Mouse (Mus musculus) lung, embryonic 15.5 days (tissue): Measurements from ENCODE around the gene Myo1d. TPM values are rescaled to one million over a fixed set of nuclear protein-coding genes. Genes with fewer than 3 reads are reported as not detected.
A peak's percentile ranks its signal among the peaks of the same experiment; 100 is the strongest.

Experiments
- ATAC-seq: fragments of 200-750 bp; cut with Nextera tagmentation; 2 replicates; pipeline ENCODE4 v1.8.0; 2017; ENCODE audit warnings: moderate number of reproducible peaks, borderline replicate concordance; ENCODE audit not compliant: low FRiP score, low TSS enrichment; ENCODE audit errors: extremely low read depth
- H3K27ac ChIP-seq: fragments of 300-500 bp; sonication (generic); 2 replicates; pipeline ENCODE4 v1.5.1; 2015; ENCODE audit warnings: moderate library complexity, mild to moderate bottlenecking, inconsistent platforms
- H3K27me3 ChIP-seq: fragments of 300-500 bp; sonication (generic); 2 replicates; pipeline ENCODE4 v1.6.1; 2015; ENCODE audit warnings: inconsistent platforms
- H3K36me3 ChIP-seq: fragments of 300-500 bp; sonication (generic); 2 replicates; pipeline ENCODE4 v1.6.1; 2015; ENCODE audit warnings: inconsistent platforms
- H3K4me1 ChIP-seq: fragments of 300-500 bp; sonication (generic); 2 replicates; pipeline ENCODE4 v1.6.1; 2015; ENCODE audit warnings: inconsistent platforms
- H3K4me2 ChIP-seq: fragments of 300-500 bp; sonication (generic); 2 replicates; pipeline ENCODE4 v1.6.1; 2015; ENCODE audit warnings: inconsistent platforms, mild to moderate bottlenecking, moderate library complexity
- H3K4me3 ChIP-seq: fragments of 300-500 bp; sonication (generic); 2 replicates; pipeline ENCODE4 v1.5.1; 2015; ENCODE audit warnings: mild to moderate bottlenecking, inconsistent platforms
- H3K9ac ChIP-seq: fragments of 300-500 bp; sonication (generic); 2 replicates; pipeline ENCODE4 v1.6.1; 2015; ENCODE audit warnings: inconsistent platforms
- H3K9me3 ChIP-seq: fragments of 300-500 bp; sonication (generic); 2 replicates; pipeline ENCODE4 v1.6.1; 2016; ENCODE audit warnings: inconsistent platforms
- WGBS: fragments of 180-500 bp; shearing (Covaris S2); methylation state at CpG from one replicate; pipeline ENCODE4 v1.1.7; 2015; 5-methylcytosine and 5-hydroxymethylcytosine counted together
- polyA plus RNA-seq: library from polyadenylated mRNA; unstranded; fragments of >200 nt; fragmentation: Nextera tagmentation; extraction: Ambion mirVana; gene quantifications from 2 replicates; pipeline ENCODE4 v1.2.1, GENCODE M21; 2015

The Myo1d gene
- polyA plus RNA-seq, 1 experiment from 2014 or later, result 18.8 TPM

DNA sequence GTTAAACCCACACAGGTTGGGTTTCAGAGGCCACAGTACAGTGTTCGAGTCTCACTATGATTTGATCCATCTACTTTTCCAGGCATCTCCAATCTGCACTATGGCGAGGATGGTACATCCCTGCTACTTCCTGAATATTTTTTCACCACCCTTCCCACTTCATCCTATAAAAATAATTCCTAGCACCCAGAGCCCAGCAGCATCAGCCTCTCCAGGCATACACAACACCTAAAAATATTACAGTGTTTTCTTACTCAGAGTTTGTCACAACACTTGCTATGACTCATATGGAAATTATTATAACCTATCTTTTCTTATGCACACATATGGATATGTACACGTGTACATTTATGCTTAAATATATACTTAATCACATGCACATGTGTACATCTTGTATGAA is 115.6 kb downstream of the Myo1d start:
- no peak overlapping the region for H3K9ac ChIP-seq
- H3K4me1 ChIP-seq, result no peaks in the 10 kb centered on the region
- no peak overlapping the region for H3K4me3 ChIP-seq
- no peak overlapping the region for H3K4me2 ChIP-seq
- H3K36me3 ChIP-seq, result no peaks in the 10 kb centered on the region
- 80% methylated on average over 3 of the region's 3 CpGs for WGBS
- no peaks in the 10 kb centered on the region for H3K27me3 ChIP-seq
- ATAC-seq, result no peak
- no peak overlapping the region for H3K27ac ChIP-seq
- no peaks in the 10 kb centered on the region for H3K9me3 ChIP-seq

DNA sequence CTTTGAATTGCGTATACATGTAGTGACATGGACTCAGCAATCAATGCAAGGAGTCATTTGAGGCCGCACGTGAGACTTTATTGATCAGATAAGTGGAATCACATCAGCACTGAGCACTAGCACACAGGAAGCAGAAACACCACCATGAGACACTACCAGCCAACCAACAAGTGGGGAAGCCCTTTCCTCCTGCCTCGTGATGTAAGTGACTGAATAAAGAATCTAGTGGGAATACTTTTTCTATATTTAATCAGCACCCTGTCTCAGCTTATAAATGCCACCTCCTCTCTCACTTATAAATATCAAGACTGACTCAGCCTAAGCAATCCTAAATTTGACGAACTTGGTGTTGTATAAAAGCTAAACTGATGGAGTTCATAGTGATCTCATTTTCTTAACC is 134.7 kb downstream of the Myo1d start:
- no peak overlapping the region for H3K27ac ChIP-seq
- no peak overlapping the region for H3K9ac ChIP-seq
- no peak overlapping the region for H3K4me3 ChIP-seq
- no peaks in the 10 kb centered on the region for H3K4me1 ChIP-seq
- 84% methylated on average over 5 of the region's 5 CpGs for WGBS
- no peaks in the 10 kb centered on the region for H3K27me3 ChIP-seq
- no peaks in the 10 kb centered on the region for H3K36me3 ChIP-seq
- no peaks in the 10 kb centered on the region for H3K9me3 ChIP-seq
- ATAC-seq, result no peak
- no peak overlapping the region for H3K4me2 ChIP-seq

DNA sequence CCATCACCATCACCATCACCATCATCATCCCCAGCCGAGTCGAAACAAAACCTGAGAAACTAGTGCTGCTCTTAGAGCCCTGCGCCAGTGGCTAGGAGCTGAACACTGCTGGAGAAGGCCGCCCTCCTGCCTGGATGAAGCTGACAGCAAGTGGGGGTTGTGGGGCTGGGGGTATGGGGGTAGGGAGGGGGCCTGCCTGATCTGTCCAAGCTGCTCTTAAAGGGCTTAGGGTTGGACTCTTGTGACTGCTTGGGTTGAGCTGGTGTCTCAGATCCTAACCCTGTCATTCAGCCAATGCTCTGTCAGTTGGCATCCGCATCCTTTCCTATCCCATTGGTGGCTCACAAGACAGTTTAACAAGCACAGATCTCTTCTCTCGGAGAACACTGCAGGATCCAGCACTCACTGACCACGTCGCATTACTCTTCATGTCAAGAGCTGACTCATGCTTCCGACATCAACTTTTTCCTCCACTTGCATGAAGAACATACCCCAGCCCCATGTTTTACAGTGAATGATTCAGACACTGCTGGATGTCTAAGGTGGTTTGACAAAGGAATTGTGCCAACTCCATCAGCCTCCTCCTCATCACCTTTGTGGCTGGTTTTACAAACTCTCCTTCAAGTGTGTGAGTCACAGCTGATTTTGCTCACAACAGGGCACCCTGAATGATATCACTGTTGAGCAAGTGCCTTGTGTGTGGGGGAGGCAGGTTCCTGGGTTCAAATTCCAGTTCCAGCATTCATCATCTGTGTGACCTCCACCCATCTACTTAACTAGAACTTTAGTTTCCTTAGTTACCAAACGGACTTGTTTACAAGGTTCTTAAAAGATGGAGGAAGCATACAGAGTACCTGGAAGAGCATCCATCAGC is 150.6 kb downstream of the Myo1d start:
- Histone ChIP-seq H3K27me3 (no peaks in the 10 kb centered on the region), H3K4me2 (no peak overlapping the region), H3K4me1 (peaks cover 6% of the 10 kb centered on the region; the same call in 1 of the 2 replicates), H3K4me3 (no peak overlapping the region), H3K36me3 (no peaks in the 10 kb centered on the region), H3K9ac (no peak overlapping the region), H3K27ac (no peak overlapping the region), H3K9me3 (no peaks in the 10 kb centered on the region)
- ATAC-seq, result peak; percentile 52; the same call in 1 of the 2 replicates
- WGBS, result 56% methylated on average over 10 of the region's 10 CpGs

DNA sequence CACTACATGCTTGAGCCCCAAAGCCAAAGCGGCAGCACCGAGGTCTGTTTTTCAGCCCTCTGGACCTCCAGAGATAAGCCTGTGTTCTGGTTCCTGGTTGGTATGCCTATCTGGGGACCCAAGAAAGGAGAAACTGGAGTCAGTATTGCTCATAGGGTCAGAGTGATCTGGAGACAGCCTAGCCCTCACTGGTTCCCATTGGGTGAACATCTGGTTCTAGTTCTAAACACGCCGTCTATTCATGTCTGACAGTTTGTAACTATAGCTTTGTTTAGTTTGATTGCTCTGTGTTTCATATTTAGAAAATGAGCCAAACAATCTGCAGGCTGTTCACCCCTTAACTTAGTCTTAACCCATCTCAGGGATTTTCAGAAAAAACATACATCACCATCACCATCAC is 151.2 kb downstream of the Myo1d start:
- H3K4me2 ChIP-seq, result no peak overlapping the region
- peak; percentile 76 for ATAC-seq
- H3K36me3 ChIP-seq, result no peaks in the 10 kb centered on the region
- no peaks in the 10 kb centered on the region for H3K27me3 ChIP-seq
- no peak overlapping the region for H3K9ac ChIP-seq
- H3K27ac ChIP-seq, result peak overlapping the region; percentile 12; the same call in 1 of the 2 replicates
- no peaks in the 10 kb centered on the region for H3K9me3 ChIP-seq
- peaks cover 6% of the 10 kb centered on the region; the same call in 1 of the 2 replicates for H3K4me1 ChIP-seq
- WGBS, result 59% methylated on average over 4 of the region's 4 CpGs
- no peak overlapping the region for H3K4me3 ChIP-seq

DNA sequence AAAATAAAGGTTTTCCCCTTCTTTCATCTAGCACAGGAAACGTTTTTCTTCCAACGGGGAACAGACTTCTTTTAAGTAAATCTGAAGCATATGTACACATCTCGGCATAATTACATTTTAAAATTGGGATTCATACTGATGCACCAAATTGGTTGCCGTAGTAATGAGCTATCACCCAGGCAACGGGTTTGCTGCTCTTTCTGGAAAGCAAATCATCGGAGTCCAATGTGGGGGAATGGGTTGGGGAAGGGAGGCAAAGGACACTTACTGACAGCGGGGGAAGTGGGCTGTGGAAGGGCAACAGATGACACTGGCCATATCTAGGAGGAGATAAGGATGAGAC is 156.8 kb downstream of the Myo1d start:
- Histone ChIP-seq H3K36me3 (no peaks in the 10 kb centered on the region), H3K4me1 (no peaks in the 10 kb centered on the region), H3K9ac (no peak overlapping the region), H3K9me3 (no peaks in the 10 kb centered on the region), H3K27ac (no peak overlapping the region), H3K4me3 (no peak overlapping the region), H3K4me2 (no peak overlapping the region), H3K27me3 (no peaks in the 10 kb centered on the region)
- 36% methylated on average over 7 of the region's 7 CpGs for WGBS
- ATAC-seq, result no peak

DNA sequence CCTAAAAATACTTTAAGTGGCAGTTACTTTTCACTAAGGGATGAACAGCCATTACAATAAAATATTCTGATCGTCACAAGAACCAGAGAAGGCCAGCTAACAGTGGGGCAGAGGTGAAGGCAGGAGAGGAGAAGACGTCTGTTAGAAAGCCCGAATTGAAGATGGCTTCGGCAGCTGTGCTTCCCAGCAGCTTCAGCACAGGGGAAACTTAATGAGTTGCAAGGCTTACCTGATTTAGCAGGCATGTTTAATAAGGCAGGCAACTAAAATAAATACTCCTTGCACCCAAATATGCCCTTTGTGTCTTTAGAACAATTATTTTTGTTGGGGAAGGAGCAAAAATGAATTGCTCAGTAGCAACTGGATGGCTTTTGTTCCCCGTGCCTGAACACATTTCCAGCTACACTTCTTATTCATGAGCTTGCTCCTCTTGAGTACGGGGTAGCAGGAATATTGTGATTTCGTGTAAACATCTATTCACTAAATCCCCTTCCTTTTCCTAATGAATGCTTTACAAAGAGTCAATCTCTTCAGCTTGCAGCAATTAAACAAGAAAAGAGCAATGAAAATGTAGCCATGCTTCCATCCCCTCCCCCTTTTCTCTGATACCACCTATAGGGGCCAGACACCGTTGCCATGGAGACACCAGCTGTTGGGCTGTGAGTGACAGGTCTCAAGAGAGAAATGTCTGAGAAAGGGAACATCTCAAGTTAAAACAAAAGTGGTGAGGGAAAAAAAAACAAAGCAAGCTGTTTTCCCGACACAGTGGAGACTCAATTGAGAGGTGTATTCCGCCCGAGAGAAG is 157.4 kb downstream of the Myo1d start:
- no peak for ATAC-seq
- H3K27me3 ChIP-seq, result no peaks in the 10 kb centered on the region
- 30% methylated on average over 11 of the region's 11 CpGs for WGBS
- H3K27ac ChIP-seq, result no peak overlapping the region
- no peak overlapping the region for H3K9ac ChIP-seq
- no peak overlapping the region for H3K4me2 ChIP-seq
- H3K4me3 ChIP-seq, result no peak overlapping the region
- no peaks in the 10 kb centered on the region for H3K4me1 ChIP-seq
- no peaks in the 10 kb centered on the region for H3K36me3 ChIP-seq
- H3K9me3 ChIP-seq, result no peaks in the 10 kb centered on the region

DNA sequence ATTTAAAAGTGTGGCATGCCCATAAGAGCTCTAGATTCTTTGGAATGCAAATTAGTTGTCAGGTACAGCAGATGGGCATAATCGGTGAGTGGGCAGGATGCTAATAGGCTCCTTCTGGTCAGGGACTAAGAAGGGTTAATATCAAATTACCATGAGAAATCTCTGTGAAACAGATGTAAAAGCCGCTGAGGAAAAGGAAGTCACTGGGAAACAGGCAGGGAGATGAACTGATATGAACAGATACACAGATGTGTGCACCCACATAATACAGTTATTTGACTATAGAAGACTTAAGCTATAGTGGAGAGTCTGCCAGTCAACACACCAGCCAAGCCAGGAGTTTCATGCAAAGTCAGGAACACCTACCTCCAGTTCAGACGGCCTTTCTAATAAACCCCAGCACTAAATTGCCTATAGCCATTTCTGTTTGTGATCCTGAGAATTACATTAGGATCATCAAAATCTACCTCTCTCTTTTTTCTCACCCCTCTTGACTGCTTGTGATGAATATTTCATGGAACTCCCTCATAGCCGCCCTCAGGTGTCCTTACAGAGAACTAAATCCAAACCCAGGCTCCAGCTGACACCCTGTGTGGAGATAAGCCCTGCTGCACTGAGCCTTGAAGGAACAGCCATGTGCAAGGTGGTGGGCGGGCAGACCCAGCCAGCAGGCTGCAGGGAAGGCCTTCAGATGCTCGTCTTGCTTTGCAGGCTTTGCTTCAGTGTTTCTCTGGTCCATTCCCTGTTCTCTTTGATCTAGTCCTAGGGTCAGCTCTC is 164.7 kb downstream of the Myo1d start:
- H3K36me3 ChIP-seq, result no peaks in the 10 kb centered on the region
- no peak overlapping the region for H3K9ac ChIP-seq
- H3K9me3 ChIP-seq, result no peaks in the 10 kb centered on the region
- no peak overlapping the region for H3K4me3 ChIP-seq
- WGBS, result 53% methylated on average over 6 of the region's 6 CpGs
- H3K27ac ChIP-seq, result no peak overlapping the region
- no peaks in the 10 kb centered on the region for H3K4me1 ChIP-seq
- ATAC-seq, result no peak
- no peaks in the 10 kb centered on the region for H3K27me3 ChIP-seq
- H3K4me2 ChIP-seq, result no peak overlapping the region

DNA sequence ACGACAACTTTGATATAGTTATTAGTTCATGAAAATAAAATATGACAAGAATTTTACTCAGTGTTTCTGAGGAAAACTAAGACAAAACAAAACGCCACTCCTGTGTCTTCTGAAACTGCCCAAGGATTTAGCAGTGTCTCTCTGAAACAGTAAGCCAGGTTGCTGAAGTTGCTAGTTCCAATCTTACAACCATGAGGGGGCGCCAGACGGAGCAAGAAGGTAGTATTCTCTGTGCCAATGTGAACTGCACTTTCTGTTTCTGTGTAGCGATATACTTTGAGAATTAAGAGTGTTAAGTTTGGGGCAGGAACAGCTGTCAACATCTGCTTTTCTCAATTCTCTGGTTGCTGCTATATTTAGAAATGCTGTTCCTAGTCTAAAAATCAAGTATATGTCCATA is 165.4 kb downstream of the Myo1d start:
- ATAC-seq, result no peak
- Histone ChIP-seq H3K4me2 (no peak overlapping the region), H3K4me1 (no peaks in the 10 kb centered on the region), H3K9me3 (no peaks in the 10 kb centered on the region), H3K9ac (no peak overlapping the region), H3K27ac (no peak overlapping the region), H3K36me3 (no peaks in the 10 kb centered on the region), H3K4me3 (no peak overlapping the region), H3K27me3 (no peaks in the 10 kb centered on the region)
- WGBS, result 36% methylated on average over 5 of the region's 5 CpGs

DNA sequence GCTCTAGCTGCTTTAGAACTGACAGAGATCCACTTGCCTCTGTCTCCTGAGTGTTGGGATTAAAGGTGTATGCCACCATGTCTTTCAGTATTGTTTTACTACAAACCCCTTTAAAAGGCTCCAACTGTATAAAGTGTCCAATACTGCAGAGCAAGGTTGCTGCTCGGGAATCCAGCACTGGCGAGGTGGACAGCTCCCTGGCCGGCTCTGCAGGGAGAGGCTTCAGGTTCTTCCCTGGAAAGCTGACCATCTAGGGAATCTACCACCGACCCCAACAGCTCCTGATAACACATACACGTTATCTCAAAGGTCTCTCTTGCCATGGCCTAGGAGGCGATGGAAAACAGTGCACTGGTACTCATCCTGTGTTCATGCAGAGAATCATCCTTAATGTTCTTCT is 166.3 kb downstream of the Myo1d start:
- H3K4me1 ChIP-seq, result no peaks in the 10 kb centered on the region
- no peak overlapping the region for H3K27ac ChIP-seq
- WGBS, result 4% methylated on average over 6 of the region's 6 CpGs
- H3K9me3 ChIP-seq, result no peaks in the 10 kb centered on the region
- H3K36me3 ChIP-seq, result no peaks in the 10 kb centered on the region
- no peaks in the 10 kb centered on the region for H3K27me3 ChIP-seq
- no peak overlapping the region for H3K9ac ChIP-seq
- ATAC-seq, result no peak
- no peak overlapping the region for H3K4me2 ChIP-seq
- H3K4me3 ChIP-seq, result no peak overlapping the region

DNA sequence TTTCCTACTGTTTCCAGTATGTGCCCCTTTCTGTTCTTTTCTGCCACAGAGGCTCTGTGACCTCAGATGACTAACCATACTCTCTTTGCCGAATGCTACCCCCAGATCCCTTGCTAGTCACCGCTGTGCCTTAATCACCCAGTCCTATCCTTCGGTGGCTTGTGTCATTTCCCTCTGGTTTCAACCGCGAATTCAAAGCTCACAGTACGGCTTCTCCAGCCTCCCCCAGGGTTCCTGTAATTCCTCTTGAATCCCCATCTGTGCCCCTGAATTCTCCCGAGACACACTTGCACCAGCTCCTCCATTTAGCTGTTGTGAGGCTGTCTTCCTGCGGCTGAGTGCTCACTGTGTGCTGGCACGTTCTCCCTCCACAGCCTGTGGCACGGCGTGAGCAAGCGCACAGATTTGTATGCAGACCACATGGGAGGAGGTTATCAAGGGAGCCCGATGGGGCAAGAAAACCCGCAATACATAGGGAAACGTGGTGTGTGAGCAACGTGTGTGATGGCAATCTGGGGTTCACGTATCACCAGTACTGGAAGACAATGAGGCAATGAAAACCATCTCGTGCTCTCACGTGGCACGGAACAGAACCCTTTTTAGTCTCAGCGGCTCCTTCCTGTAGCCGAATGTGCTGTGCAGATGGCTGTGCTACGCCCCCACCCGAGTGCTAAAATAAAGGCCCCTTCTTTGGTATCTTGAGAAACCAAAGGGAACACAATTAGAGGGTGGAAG is 177.0 kb downstream of the Myo1d start:
- peaks cover 16% of the 10 kb centered on the region for H3K4me1 ChIP-seq
- H3K4me2 ChIP-seq, result peak overlapping the region; percentile 34
- H3K9ac ChIP-seq, result no peak overlapping the region
- H3K27ac ChIP-seq, result no peak overlapping the region
- no peak overlapping the region for H3K4me3 ChIP-seq
- no peaks in the 10 kb centered on the region for H3K36me3 ChIP-seq
- WGBS, result 8% methylated on average over 24 of the region's 24 CpGs
- H3K9me3 ChIP-seq, result no peaks in the 10 kb centered on the region
- ATAC-seq, result no peak
- H3K27me3 ChIP-seq, result peaks cover 34% of the 10 kb centered on the region; the same call in 1 of the 2 replicates

DNA sequence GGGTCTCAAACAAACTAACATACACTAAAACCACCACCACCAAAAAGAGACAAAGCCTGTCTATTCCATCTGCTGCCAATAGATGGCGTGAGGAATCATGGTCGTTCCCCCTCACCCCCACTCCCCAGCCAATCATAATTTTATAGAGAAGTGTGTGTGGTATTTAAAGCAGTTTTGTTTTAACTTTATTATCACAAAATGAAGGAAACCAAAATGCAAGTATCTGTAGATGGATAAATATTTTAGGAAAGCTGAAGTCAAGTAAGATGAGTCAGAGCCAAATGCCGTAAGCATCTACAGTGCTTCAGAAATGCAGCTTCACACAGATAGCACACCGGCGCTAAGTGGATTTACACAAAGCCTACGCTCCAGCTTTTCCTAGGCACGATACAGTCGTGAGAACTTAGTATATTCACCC is 177.8 kb downstream of the Myo1d start:
- no peak overlapping the region for H3K4me3 ChIP-seq
- H3K36me3 ChIP-seq, result no peaks in the 10 kb centered on the region
- H3K27ac ChIP-seq, result no peak overlapping the region
- no peak overlapping the region for H3K4me2 ChIP-seq
- no peaks in the 10 kb centered on the region for H3K9me3 ChIP-seq
- no peak overlapping the region for H3K9ac ChIP-seq
- no peak for ATAC-seq
- peaks cover 34% of the 10 kb centered on the region; the same call in 1 of the 2 replicates for H3K27me3 ChIP-seq
- H3K4me1 ChIP-seq, result peaks cover 16% of the 10 kb centered on the region
- 23% methylated on average over 8 of the region's 8 CpGs for WGBS
